Mouse (Mus musculus): Measurements from ENCODE around the gene Eif4g3.

Gene Eif4g3

GRCm38 (mm10) chr4:138246756-138247665 is 254.2 kb downstream of the Eif4g3 start:
- DNase-seq = no peak

GRCm38 (mm10) chr4:138250088-138250960 is 257.5 kb downstream of the Eif4g3 start, which contains the start of the genes Sh2d5 and Kif17:
Sh2d5 (plus strand) TSS chr4:138250403.
Kif17 (plus strand) TSS chr4:138250435.
- peak; percentile 96 for DNase-seq

- peak; percentile 21 to 27 for DNase-seq
These were observed 259.0 kb downstream of the Eif4g3 start for GRCm38 (mm10) chr4:138251819-138252218.

GRCm38 (mm10) chr4:138252231-138252630 is 259.4 kb downstream of the Eif4g3 start:
- no peak for DNase-seq

- no peak for DNase-seq
These were observed 264.4 kb downstream of the Eif4g3 start for GRCm38 (mm10) chr4:138257116-138257687.
